Mouse (Mus musculus): ENCODE measurements around the gene Stard10.

DNA sequence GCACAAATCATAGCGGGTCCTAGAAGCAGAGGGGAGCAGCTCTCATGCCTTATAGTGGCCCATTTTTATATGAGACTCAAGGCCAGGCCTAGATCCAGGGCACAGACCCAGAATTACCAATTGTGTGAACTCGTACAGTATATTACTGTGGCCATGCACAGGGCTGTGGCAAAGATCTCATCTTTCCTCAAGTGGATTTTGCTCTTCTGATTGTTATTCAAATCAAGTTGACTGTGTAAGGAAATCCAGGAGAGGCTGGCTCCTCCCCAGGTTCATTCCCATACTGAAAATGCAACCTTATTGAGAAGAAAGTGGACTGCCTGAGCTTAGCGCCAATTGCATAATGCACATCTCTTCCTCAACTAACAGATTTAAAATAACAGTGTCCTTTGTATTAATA lies 34.2 kb upstream of the Stard10 start:
- no peak for TF ChIP-seq CTCF (IDR thresholded peaks at IDR 0.05; ENCODE audit: low read depth)
- no peak for TF ChIP-seq EP300 (IDR thresholded peaks at IDR 0.05; ENCODE audit: low read depth)

Measured in liver, postnatal 0 days (tissue).